In the genomic region with DNA sequence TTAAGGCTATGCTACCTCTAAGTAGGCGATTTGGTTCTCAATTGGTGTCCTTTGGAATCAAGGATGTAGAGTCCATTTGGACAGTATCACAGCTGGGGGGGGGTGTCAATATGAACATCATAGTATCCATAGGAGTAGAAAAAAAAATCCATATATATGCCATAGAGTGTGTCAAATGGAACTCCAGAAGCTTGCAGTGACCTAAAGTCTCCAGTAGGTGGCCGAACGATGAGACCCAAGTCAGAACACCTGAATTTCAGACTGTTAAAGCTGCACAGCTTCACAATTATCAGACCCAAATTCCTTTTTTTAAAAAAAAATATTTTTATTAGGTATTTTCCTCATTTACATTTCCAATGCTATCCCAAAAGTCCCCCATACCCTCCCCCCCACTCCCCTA, we compare ENCODE assay signal across 10 mouse cellular contexts. TPM values are rescaled to one million over a fixed set of nuclear protein-coding genes. Genes with fewer than 3 reads are reported as not detected.
DNase-seq lines count a peak whose midpoint lies in the region; ATAC-seq and TF ChIP-seq lines count a peak whose summit lies in the region.
"Had no signal": no experiment of that assay in that cellular context is flagged by ENCODE, and none has a peak within 500 bp of the region (broad histone marks: within the 10 kb centered on the region; RNA-seq: fewer than 3 reads in every experiment).

No protein-coding gene starts in this region.

- 74% methylated on average over 3 of the region's 3 CpGs for WGBS in kidney, postnatal 0 days
- WGBS in thymus, adult 2 months = 61% methylated on average over 3 of the region's 3 CpGs

- no peaks in the 10 kb centered on the region for H3K36me3 ChIP-seq in kidney, postnatal 0 days (ENCODE audit: insufficient read depth, low read length)
- H3K36me3 ChIP-seq in thymus, adult 2 months (ENCODE audit: control insufficient read depth, insufficient read depth, low read length) = no peaks in the 10 kb centered on the region
- H3K36me3 ChIP-seq: embryonic facial prominence, embryonic 15.5 days; heart, embryonic 12.5 days had no signal

- H3K4me2 ChIP-seq in kidney, postnatal 0 days (ENCODE audit: low read length) = no peak overlapping the region
- H3K4me2 ChIP-seq: embryonic facial prominence, embryonic 15.5 days; heart, embryonic 12.5 days had no signal

- 0 out of 2 replicates have a peak, but pooled peaks cover 4% of the 10 kb centered on the region for H3K27me3 ChIP-seq in kidney, postnatal 0 days (ENCODE audit: insufficient read depth, low read length)
- H3K27me3 ChIP-seq in thymus, adult 2 months (ENCODE audit: control insufficient read depth, insufficient read depth, low read length) = no peaks in the 10 kb centered on the region

- peak; percentile 12 for DNase-seq in kidney, postnatal 0 days (ENCODE audit: low spot score)
- no peak for DNase-seq in kidney, adult 18-20 months
- DNase-seq in thymus, adult 2 months = peak; percentile 1
- DNase-seq in thymus, postnatal 0 days (ENCODE audit: low spot score) = no peak
- peak; percentile 37 to 51 for DNase-seq in cerebellum, postnatal 36 days
- peak; percentile 58 for DNase-seq in retina, embryonic 14.5 days (ENCODE audit: low spot score)
- no peak for DNase-seq in gastrocnemius, postnatal 14 days
- DNase-seq in spleen, postnatal 36 days (ENCODE audit: low spot score in 2 of 2) = no peak

- H3K9ac ChIP-seq in kidney, postnatal 0 days (ENCODE audit: low read depth, low read length) = no peak overlapping the region
- H3K9ac ChIP-seq: embryonic facial prominence, embryonic 15.5 days; heart, embryonic 12.5 days had no signal

- no peak overlapping the region for H3K27ac ChIP-seq in kidney, postnatal 0 days
- no peak overlapping the region for H3K27ac ChIP-seq in thymus, adult 2 months (ENCODE audit: control insufficient read depth, insufficient read depth, low read length)
- H3K27ac ChIP-seq: embryonic facial prominence, embryonic 15.5 days had no signal

- peak; percentile 56 for TF ChIP-seq CTCF in kidney, postnatal 0 days (IDR thresholded peaks at IDR 0.05; ENCODE audit: low read depth)
- TF ChIP-seq CTCF in thymus, adult 2 months (IDR thresholded peaks at IDR 0.05; ENCODE audit: borderline replicate concordance, control insufficient read depth, extremely low read depth, insufficient read depth, low read length, poor library complexity) = no peak

- no peak overlapping the region for H3K4me3 ChIP-seq in kidney, postnatal 0 days (replicated peaks; ENCODE audit: low read depth, low read length)
- no peak overlapping the region for H3K4me3 ChIP-seq in thymus, adult 2 months (ENCODE audit: control insufficient read depth, insufficient read depth, low read length)
- H3K4me3 ChIP-seq: embryonic facial prominence, embryonic 15.5 days; heart, embryonic 12.5 days had no signal

- ATAC-seq in kidney, postnatal 0 days (replicated peaks; ENCODE audit: low FRiP score, low read depth) = no peak

- H3K9me3 ChIP-seq in kidney, postnatal 0 days (replicated peaks; ENCODE audit: low read length) = no peaks in the 10 kb centered on the region
- H3K9me3 ChIP-seq: embryonic facial prominence, embryonic 15.5 days; heart, embryonic 12.5 days had no signal

- intact Hi-C loops in gastrocnemius, postnatal 14 days (cut with DNase I; ENCODE audit: low total_unique reads) = no loop called here

- H3K4me1 ChIP-seq in kidney, postnatal 0 days (replicated peaks; ENCODE audit: insufficient read depth, low read length) = no peaks in the 10 kb centered on the region; the same call in 1 of the 2 replicates
- H3K4me1 ChIP-seq in thymus, adult 2 months (replicated peaks; ENCODE audit: control insufficient read depth, insufficient read depth, low read length) = no peaks in the 10 kb centered on the region

- no peak for TF ChIP-seq POLR2A in thymus, adult 2 months (IDR thresholded peaks at IDR 0.05; ENCODE audit: control insufficient read depth, extremely low read depth, insufficient read depth, low read length, poor library complexity)

RNA-seq across cellular contexts. Expression of a gene that starts 3.3 kb away (rescaled TPM):
- polyA plus RNA-seq in kidney, postnatal 0 days (2015; fragmentation: Nextera tagmentation; extraction: Ambion mirVana) = 0.54 and 1.3 TPM in 2 replicates
- 0.26 TPM in 1 of 2 replicates, not detected in the other for polyA plus RNA-seq in thymus, adult 2 months (2012; rRNA removed)
- 0.60 and 1.1 TPM in 2 replicates for polyA plus RNA-seq in thymus, postnatal 0 days (2015; fragmentation: Nextera tagmentation; extraction: Ambion mirVana)
- total RNA-seq in gastrocnemius, postnatal 14 days (2021) = 1 to 10 TPM; 1.9 to 3.8 TPM

Comparison
In these comparisons a context has a peak if more than half of its experiments do, and no peak if none do; other contexts are left out.
1. DNase-seq: peak in kidney, postnatal 0 days (single experiment), thymus, adult 2 months (single experiment), cerebellum, postnatal 36 days (2 of 2) and retina, embryonic 14.5 days (single experiment); none in kidney, adult 18-20 months (single experiment), thymus, postnatal 0 days (single experiment), gastrocnemius, postnatal 14 days (single experiment) and spleen, postnatal 36 days (0 of 2).